Mouse (Mus musculus): ENCODE data around the gene Csnk1g1.

Gene Csnk1g1

GRCm38 (mm10) chr9:65995603-65996376, 87.1 kb downstream of the Csnk1g1 start:
- no peak for DNase-seq (ENCODE audit: low read depth, low spot score)

DNA sequence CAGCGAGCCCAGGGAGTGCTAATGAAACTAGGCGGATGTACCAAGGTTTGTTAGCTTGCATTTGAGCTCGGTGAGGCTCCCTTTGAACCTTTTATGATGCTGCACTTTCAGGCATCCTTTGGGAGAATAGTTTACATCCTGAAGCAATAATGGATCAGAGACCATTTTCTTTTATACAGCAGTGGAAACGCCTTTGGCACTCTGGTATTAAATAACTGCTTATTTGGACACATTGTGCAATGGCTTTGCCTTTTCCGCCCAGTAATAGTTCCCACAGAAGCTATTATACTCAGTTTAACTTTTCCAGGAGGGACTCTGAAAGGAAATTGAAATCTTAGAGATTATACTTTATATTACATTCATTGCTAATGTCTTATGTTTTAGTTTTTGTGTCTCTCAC, 90.2 kb downstream of the Csnk1g1 start:
- no peak for DNase-seq (ENCODE audit: low read depth, low spot score)

DNA sequence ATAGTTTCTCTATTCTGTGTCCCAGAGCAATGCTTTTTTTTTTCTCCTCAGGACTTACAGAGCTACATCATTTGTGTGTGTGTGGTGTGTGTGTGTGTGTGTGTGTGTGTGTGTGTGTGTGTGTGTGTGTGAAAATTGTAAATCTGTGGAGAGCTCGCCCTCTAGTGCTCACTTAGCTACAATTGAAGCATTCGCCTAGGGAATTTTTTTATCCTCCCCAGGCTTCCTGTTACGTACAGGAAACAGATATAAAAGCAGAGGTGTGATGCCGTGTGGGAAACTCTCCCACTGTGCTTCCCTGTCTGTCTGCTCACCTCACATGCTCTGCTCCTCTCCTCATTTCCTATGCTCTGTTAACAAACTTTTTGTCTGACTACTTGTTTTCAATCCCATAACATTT, 95.7 kb downstream of the Csnk1g1 start:
- DNase-seq (ENCODE audit: low read depth, low spot score) = peak; percentile 62

DNA sequence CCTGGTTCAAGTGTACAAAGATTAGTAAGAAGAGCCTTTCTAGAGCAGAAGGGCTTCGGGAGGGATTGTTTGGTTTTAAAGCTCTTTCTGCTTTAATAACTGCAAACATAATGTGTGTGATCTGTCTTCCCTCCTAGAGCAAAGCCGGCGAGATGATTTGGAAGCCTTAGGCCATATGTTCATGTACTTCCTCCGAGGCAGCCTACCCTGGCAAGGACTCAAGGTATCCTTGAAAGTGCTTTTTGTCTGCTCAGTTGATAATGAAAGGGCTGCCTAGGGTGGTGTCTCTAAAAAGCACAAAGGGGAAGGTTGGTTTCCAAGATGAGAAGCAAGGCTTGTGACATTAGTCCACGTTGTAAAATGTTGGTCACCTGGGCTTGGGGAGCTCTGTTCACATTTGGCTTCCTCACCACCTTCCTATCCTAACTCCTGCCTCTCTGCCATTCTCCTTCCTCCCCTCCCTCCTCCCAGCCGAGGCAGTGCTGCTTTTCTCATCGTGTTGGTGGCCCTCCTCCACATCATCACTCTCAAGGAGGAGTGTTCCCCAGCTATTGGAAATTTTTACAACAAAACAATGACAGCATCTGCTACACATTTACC, 99.0 kb downstream of the Csnk1g1 start:
- no peak for DNase-seq (ENCODE audit: low read depth, low spot score)

- no peak for DNase-seq (ENCODE audit: low read depth, low spot score)
Measured at GRCm38 (mm10) chr9:66020601-66021000, 111.9 kb downstream of the Csnk1g1 start.

DNA sequence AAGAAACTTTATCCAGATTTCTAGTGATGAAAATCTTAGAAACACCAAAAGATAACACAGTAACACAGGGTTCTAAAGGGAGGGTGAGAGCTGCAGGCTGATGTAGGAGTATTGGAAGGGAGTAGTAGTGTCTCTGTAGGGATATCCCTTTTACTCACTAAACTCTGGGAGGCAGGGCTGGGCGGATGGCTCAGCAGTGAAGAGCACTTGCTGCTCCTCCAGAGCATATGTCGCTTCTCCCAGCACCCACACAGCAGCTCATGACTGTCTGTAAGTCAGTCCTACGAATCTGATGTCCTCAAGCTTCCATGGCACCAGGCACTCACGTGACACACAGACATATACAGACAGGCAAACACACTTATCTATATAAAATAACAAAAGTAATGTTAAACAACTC, 129.4 kb downstream of the Csnk1g1 start:
- DNase-seq (ENCODE audit: low read depth, low spot score) = no peak

GRCm38 (mm10) chr9:66038581-66038980, 129.9 kb downstream of the Csnk1g1 start:
- DNase-seq (ENCODE audit: low read depth, low spot score) = no peak

- no peak for DNase-seq (ENCODE audit: low read depth, low spot score)
Measured at GRCm38 (mm10) chr9:66039290-66039689, 130.6 kb downstream of the Csnk1g1 start.

DNA sequence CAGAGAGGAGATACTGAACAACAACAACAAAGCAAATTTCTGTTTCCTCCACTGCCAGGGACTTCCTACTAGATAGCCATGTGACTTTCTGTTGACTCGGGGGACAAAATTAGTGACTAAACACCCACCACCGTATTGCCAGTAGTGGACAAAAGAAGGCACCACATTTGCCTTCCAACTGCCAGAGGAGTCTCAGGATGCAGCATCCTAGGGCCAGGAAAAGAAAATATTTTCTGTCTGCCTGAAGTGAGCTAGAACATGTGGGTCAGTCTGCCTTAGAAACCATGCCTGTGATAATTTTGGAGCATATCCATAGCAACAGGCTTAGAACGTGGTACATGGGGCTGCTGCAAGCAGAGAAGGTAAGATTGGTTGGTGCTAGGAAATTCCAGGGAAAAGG, 132.1 kb downstream of the Csnk1g1 start:
- DNase-seq (ENCODE audit: low read depth, low spot score) = no peak

- no peak for DNase-seq (ENCODE audit: low read depth, low spot score)
Measured at GRCm38 (mm10) chr9:66042331-66042730, 133.6 kb downstream of the Csnk1g1 start.

- DNase-seq (ENCODE audit: low read depth, low spot score) = no peak
Measured at GRCm38 (mm10) chr9:66043241-66043640, 134.5 kb downstream of the Csnk1g1 start.

DNA sequence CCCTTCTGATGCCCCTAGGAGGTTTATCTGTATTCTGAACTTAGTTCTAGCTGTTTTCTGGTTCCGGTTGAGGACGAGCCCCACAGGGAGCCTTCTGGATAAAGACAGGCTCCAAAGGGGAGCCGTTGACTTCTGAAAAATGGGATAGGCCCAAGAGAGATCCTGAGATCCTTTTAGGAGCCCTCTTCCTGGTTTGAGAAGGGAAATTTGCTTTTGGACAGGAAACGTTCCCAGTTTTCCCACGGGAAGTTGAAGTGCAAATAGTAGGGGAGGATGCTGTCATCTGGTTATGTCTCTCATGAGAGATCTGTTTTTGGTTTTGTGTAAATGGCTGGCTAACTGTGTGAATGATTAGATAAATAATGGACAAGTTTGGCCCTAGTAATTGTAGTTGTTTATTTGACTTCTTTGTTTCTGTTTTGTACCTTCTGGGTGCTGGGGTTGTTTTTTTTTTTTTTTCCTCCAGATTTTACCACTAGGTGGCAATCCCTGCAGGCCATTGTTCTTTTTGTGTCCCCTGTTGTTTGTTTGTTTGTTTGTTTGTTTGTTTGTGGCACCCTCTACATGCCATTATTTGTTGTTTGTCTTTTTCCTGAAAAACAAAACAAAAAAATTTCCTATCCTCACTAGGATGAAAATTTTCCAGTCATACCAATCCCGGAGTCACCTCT, 141.3 kb downstream of the Csnk1g1 start:
- DNase-seq (ENCODE audit: low read depth, low spot score) = no peak

GRCm38 (mm10) chr9:66051493-66051892, 142.8 kb downstream of the Csnk1g1 start:
- no peak for DNase-seq (ENCODE audit: low read depth, low spot score)

DNA sequence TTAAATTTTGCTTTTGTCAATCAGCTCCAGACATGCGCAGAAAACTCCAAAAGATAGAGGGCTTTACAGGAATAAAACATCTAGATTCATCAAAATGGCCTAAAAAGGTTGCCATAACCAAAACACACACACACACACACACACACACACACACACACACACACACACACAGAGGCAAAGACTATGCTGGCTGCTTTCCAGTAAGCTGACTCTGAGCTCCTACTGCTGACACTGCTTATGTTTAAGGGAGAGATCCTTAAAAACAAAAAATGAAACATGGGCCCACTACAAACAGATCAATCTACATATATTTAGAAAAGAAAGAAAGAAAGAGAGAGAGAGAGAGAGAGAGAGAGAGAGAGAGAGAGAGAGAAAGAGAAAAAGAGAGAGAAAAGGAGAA, 144.0 kb downstream of the Csnk1g1 start:
- no peak for DNase-seq (ENCODE audit: low read depth, low spot score)

GRCm38 (mm10) chr9:66053620-66054019, 144.9 kb downstream of the Csnk1g1 start:
- peak; percentile 36 for DNase-seq (ENCODE audit: low read depth, low spot score)

- DNase-seq (ENCODE audit: low read depth, low spot score) = peak; percentile 97
Measured at GRCm38 (mm10) chr9:66059583-66060307, 151.0 kb downstream of the Csnk1g1 start, which contains the start of gene Ppib. Gene Ppib, plus strand, starts transcription at chr9:66060222.

- DNase-seq (ENCODE audit: low read depth, low spot score) = no peak
Measured at GRCm38 (mm10) chr9:66060308-66060647, 151.6 kb downstream of the Csnk1g1 start.

- DNase-seq (ENCODE audit: low read depth, low spot score) = no peak
Measured at GRCm38 (mm10) chr9:66060986-66061385, 152.3 kb downstream of the Csnk1g1 start.

- no peak for DNase-seq (ENCODE audit: low read depth, low spot score)
Measured at GRCm38 (mm10) chr9:66061656-66062055, 152.9 kb downstream of the Csnk1g1 start.

DNA sequence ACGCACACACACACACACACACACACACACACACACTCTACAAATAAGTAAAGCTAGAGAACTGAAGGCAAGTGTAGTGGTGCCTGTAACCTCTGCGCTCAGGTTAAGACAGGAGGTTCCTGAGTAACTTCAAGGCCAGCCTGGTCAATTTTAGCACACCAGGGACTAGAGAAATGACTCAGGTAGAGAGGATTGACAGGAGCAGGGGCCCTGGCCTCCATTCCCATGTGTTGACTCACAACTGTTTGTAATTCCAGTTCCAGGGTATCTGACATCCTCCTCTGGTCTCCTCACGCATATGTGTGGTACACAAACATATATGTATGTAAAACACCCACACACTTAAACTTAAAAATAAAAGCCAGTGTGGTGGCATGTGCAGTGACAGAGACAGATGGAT, 154.7 kb downstream of the Csnk1g1 start:
- DNase-seq (ENCODE audit: low read depth, low spot score) = no peak

GRCm38 (mm10) chr9:66064316-66064715, 155.6 kb downstream of the Csnk1g1 start:
- DNase-seq (ENCODE audit: low read depth, low spot score) = no peak

- DNase-seq (ENCODE audit: low read depth, low spot score) = no peak
Measured at GRCm38 (mm10) chr9:66066791-66067190, 158.1 kb downstream of the Csnk1g1 start.

Measured in R1 (cell line).